Mouse (Mus musculus): Measurements from ENCODE around the gene Plxna1.

The Plxna1 gene

GRCm38 (mm10) chr6:89360709-89361417 lies 1.6 kb downstream of the Plxna1 start:
- no peak for DNase-seq

- DNase-seq: peak; percentile 49
Observed at GRCm38 (mm10) chr6:89359771-89360708, 2.4 kb downstream of the Plxna1 start.

- DNase-seq: no peak
Observed at GRCm38 (mm10) chr6:89359192-89359591, 3.2 kb downstream of the Plxna1 start.

GRCm38 (mm10) chr6:89355661-89356060 lies 6.8 kb downstream of the Plxna1 start:
- DNase-seq: no peak

- DNase-seq: no peak
Observed at GRCm38 (mm10) chr6:89354726-89355125, 7.7 kb downstream of the Plxna1 start.

GRCm38 (mm10) chr6:89354076-89354475 lies 8.3 kb downstream of the Plxna1 start:
- no peak for DNase-seq

- no peak for DNase-seq
Observed at GRCm38 (mm10) chr6:89353101-89353500, 9.3 kb downstream of the Plxna1 start.

- DNase-seq: peak; percentile 49
Observed at GRCm38 (mm10) chr6:89351441-89352137, 10.8 kb downstream of the Plxna1 start.

GRCm38 (mm10) chr6:89350520-89350919 lies 11.9 kb downstream of the Plxna1 start:
- no peak for DNase-seq

GRCm38 (mm10) chr6:89350037-89350515 lies 12.3 kb downstream of the Plxna1 start:
- DNase-seq: no peak

- no peak for DNase-seq
Observed at GRCm38 (mm10) chr6:89348363-89348762, 14.1 kb downstream of the Plxna1 start.

- DNase-seq: no peak
Observed at GRCm38 (mm10) chr6:89347792-89348191, 14.6 kb downstream of the Plxna1 start.

GRCm38 (mm10) chr6:89345855-89346254 lies 16.6 kb downstream of the Plxna1 start:
- no peak for DNase-seq

- DNase-seq: no peak
Observed at GRCm38 (mm10) chr6:89345486-89345785, 17.0 kb downstream of the Plxna1 start.

GRCm38 (mm10) chr6:89344613-89345485 lies 17.6 kb downstream of the Plxna1 start:
- peak; percentile 94 for DNase-seq

GRCm38 (mm10) chr6:89341981-89342380 lies 20.4 kb downstream of the Plxna1 start:
- DNase-seq: no peak

GRCm38 (mm10) chr6:89339447-89339846 lies 23.0 kb downstream of the Plxna1 start:
- DNase-seq: peak; percentile 59

GRCm38 (mm10) chr6:89338733-89339132 lies 23.7 kb downstream of the Plxna1 start:
- DNase-seq: no peak

GRCm38 (mm10) chr6:89337574-89337973 lies 24.8 kb downstream of the Plxna1 start:
- DNase-seq: no peak

- no peak for DNase-seq
Observed at GRCm38 (mm10) chr6:89333964-89334702, 28.3 kb downstream of the Plxna1 start.

- no peak for DNase-seq
Observed at GRCm38 (mm10) chr6:89330957-89331356, 31.5 kb downstream of the Plxna1 start.

GRCm38 (mm10) chr6:89328634-89329033 lies 33.8 kb downstream of the Plxna1 start:
- no peak for DNase-seq
